Mouse (Mus musculus): ENCODE results near the gene Vps35l.

- no peak for TF ChIP-seq CTCF (IDR thresholded peaks at IDR 0.05; ENCODE audit: borderline replicate concordance, insufficient read depth, low read length)
- no peak for TF ChIP-seq POLR2A (IDR thresholded peaks at IDR 0.05; ENCODE audit: low read depth, low read length)
Observed at GRCm38 (mm10) chr7:118742278-118742677, 2.3 kb downstream of the Vps35l start.

All from embryonic fibroblast, embryonic 13.5 days (primary cell).